Mouse (Mus musculus) lung, postnatal 36 days (tissue): ENCODE results near the gene Lasp1.

Experiments used
- DNase-seq: peaks from one replicate; pipeline ENCODE4 v3.0.0; 2022; ENCODE audit warnings: mixed read lengths

The Lasp1 gene

GRCm38 (mm10) chr11:97811569-97812362 is 13.0 kb downstream of the Lasp1 start:
- DNase-seq = no peak

- no peak for DNase-seq
Measured at GRCm38 (mm10) chr11:97812491-97812921, 13.7 kb downstream of the Lasp1 start.

GRCm38 (mm10) chr11:97813085-97813484 is 14.3 kb downstream of the Lasp1 start:
- DNase-seq = no peak

- DNase-seq = no peak
Measured at GRCm38 (mm10) chr11:97813746-97814515, 15.1 kb downstream of the Lasp1 start.

GRCm38 (mm10) chr11:97815736-97816135 is 16.9 kb downstream of the Lasp1 start:
- no peak for DNase-seq

GRCm38 (mm10) chr11:97816176-97816575 is 17.4 kb downstream of the Lasp1 start:
- no peak for DNase-seq

GRCm38 (mm10) chr11:97816916-97817315 is 18.1 kb downstream of the Lasp1 start:
- DNase-seq = no peak

GRCm38 (mm10) chr11:97817379-97817778 is 18.6 kb downstream of the Lasp1 start:
- DNase-seq = peak; percentile 74

GRCm38 (mm10) chr11:97818003-97818402 is 19.2 kb downstream of the Lasp1 start:
- DNase-seq = no peak

- DNase-seq = peak; percentile 78
Measured at GRCm38 (mm10) chr11:97818571-97818970, 19.8 kb downstream of the Lasp1 start.

GRCm38 (mm10) chr11:97819102-97819501 is 20.3 kb downstream of the Lasp1 start:
- DNase-seq = no peak

- no peak for DNase-seq
Measured at GRCm38 (mm10) chr11:97819923-97820322, 21.1 kb downstream of the Lasp1 start.

- DNase-seq = peak; percentile 78
Measured at GRCm38 (mm10) chr11:97820840-97821239, 22.0 kb downstream of the Lasp1 start.

- no peak for DNase-seq
Measured at GRCm38 (mm10) chr11:97821401-97822064, 22.7 kb downstream of the Lasp1 start.

GRCm38 (mm10) chr11:97822840-97823603 is 24.2 kb downstream of the Lasp1 start:
- DNase-seq = no peak

- no peak for DNase-seq
Measured at GRCm38 (mm10) chr11:97824168-97824567, 25.4 kb downstream of the Lasp1 start.

GRCm38 (mm10) chr11:97824895-97825294 is 26.1 kb downstream of the Lasp1 start:
- DNase-seq = peak; percentile 67

GRCm38 (mm10) chr11:97825295-97825694 is 26.5 kb downstream of the Lasp1 start:
- no peak for DNase-seq

GRCm38 (mm10) chr11:97825971-97826370 is 27.2 kb downstream of the Lasp1 start:
- no peak for DNase-seq

GRCm38 (mm10) chr11:97826414-97826813 is 27.6 kb downstream of the Lasp1 start:
- peak; percentile 68 for DNase-seq

- DNase-seq = no peak
Measured at GRCm38 (mm10) chr11:97827654-97828053, 28.9 kb downstream of the Lasp1 start.

GRCm38 (mm10) chr11:97829365-97829764 is 30.6 kb downstream of the Lasp1 start:
- DNase-seq = no peak
